Mouse (Mus musculus): ENCODE data around the gene Vangl1.
"Not testable (repeated sequence)": the region's sequence is repeated elsewhere in the genome, so short reads cannot be mapped to it uniquely, and the experiment has no call there.

The Vangl1 gene

DNA sequence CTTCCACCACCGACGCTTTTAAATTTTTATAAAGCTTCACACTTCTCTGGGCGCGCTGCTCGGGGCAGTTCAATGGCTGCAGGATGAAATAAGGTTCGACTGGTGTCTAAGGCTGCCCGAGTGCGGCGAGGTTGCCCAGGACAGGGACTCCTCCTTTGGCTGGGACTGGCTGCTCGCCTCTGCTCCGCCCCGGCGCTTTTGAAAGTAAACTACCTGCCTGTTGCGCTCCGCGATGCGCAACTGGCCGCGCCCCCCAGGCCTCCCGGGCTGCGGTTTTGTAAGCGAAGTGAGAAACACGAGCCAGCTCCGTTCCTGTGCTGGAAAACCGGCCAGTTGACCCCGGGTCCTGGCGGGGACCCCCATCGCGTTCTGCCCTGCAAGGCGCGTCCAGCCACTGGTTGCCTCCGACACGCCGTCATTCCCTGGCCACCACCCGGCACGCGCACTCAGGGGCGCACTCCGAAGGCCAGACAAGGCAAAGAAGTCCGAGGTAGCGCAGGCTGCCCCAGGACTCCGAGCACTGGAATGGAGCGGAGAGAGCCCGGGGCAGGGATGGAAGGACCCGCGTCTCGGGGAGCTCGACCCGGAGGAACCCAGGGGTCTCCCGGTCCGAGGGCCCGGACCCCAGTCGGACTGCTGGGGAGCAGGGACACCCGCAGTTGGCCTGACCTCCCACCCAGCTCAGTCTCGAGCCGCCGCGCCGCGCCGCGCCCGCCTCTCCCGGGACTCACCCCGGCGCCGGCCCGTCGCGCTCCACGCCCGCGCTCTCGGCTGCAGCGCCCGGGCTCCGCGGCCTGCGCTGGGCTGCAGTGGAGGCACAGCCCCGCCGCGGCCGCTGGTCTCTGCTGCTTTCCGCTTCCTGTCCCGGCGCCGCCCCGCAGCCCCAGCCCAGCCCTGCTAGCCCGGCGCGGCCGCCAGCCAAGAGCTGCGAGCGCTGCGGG lies at the start of gene Vangl1:
TSS of gene Vangl1 (minus strand) at position 913 of the 941 bp plus-strand sequence.
- DNase-seq (ENCODE audit: low spot score in 2 of 2) = no peak

GRCm38 (mm10) chr3:102253554-102253953 lies 49.1 kb upstream of the Vangl1 start:
- no peak for DNase-seq (ENCODE audit: low spot score in 2 of 2)

DNA sequence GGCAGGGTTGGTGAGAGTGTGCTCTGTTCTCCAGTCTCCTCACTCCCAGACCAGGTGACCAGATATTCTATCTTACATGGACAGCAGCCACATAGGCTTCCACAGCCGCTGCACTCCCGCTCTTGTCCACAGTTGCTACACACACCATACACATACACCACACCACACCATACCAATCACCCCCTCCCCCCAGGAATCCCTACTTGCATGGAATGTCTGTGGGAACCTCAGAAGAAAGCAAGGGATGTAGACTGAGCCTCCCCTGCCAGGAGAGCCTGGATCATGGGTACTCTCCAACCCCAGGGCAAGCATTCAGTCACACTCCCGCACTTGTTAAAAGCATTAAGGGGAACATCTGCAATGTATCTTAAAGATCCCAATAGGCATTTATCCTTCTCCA lies 48.4 kb upstream of the Vangl1 start:
- DNase-seq (ENCODE audit: low spot score in 2 of 2) = no peak

GRCm38 (mm10) chr3:102250873-102251272 lies 46.4 kb upstream of the Vangl1 start:
- no peak for DNase-seq (ENCODE audit: low spot score in 2 of 2)

GRCm38 (mm10) chr3:102249401-102249991 lies 45.0 kb upstream of the Vangl1 start:
- DNase-seq (ENCODE audit: low spot score in 2 of 2) = peak in 1 of 2 experiments; percentile 77

- no peak for DNase-seq (ENCODE audit: low spot score in 2 of 2)
These were observed 40.1 kb upstream of the Vangl1 start for GRCm38 (mm10) chr3:102244601-102245000.

DNA sequence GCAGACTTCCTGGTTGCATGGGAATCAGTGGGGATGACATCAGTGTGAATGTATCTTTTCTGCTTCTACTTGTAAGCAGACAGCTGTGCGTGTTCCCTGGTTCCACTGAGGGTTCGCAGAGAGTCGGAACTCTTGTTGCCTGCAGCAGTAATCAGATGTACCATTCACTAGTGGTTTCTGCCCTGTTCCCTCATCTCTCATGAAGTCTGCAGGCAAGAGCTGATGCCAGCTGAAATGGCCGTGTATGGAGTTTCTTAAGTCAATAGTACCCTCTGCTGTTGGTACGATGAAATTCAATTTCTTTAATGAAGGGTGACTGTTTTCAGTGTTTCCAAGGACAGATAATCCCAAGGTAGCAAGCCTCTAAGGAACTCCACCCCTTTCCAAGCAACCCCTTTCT lies 38.4 kb upstream of the Vangl1 start:
- DNase-seq (ENCODE audit: low spot score in 2 of 2) = peak in 1 of 2 experiments; percentile 51

GRCm38 (mm10) chr3:102231418-102232134 lies 27.1 kb upstream of the Vangl1 start:
- DNase-seq (ENCODE audit: low spot score in 2 of 2) = no peak

GRCm38 (mm10) chr3:102222756-102223155 lies 18.3 kb upstream of the Vangl1 start:
- DNase-seq (ENCODE audit: low spot score in 2 of 2) = no peak

DNA sequence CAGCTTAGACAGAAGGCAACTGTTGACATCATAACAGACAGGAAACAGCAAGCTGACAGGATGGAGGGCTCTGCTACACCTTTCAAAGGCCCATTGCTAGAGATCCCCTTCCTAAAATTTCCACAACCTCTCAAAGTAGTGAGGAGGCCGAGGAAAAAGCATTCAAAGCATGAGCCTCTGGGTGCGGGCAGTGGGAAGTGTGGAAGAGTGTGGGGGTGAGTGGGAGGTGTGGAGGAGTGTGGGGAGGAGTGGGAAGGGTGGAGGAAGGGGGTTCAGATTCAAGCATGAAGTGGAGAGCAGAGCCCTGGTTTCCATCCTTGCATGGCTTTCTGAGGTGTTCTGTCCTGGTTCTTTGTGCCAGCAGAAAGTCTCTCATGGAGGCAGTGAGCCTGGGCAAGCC lies 13.8 kb upstream of the Vangl1 start:
- no peak for DNase-seq (ENCODE audit: low spot score in 2 of 2)

GRCm38 (mm10) chr3:102214736-102215135 lies 10.2 kb upstream of the Vangl1 start:
- no peak for DNase-seq (ENCODE audit: low spot score in 2 of 2)

DNA sequence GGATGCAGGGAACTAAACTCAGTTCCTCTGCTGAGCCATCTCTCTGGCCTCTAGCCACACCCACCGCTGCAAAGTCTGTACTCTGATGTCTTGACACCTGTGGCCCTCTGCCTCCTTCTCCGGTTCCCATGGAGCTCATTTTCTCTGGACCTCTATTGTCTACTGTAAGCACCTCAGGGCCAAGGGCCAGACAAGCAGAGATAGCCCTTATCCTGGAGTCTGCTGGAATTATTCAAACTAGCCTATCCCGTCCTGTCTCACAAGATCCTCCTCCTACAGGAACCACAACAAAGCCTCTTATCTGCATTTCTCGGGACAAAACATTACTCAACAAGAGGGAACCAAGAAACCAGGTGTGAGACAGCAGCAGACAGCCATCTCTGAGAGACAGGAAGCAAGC lies 9.8 kb upstream of the Vangl1 start:
- no peak for DNase-seq (ENCODE audit: low spot score in 2 of 2)

- no peak for DNase-seq (ENCODE audit: low spot score in 2 of 2)
These were observed 8.4 kb upstream of the Vangl1 start for GRCm38 (mm10) chr3:102212896-102213295.

GRCm38 (mm10) chr3:102212336-102212735 lies 7.8 kb upstream of the Vangl1 start:
- no peak for DNase-seq (ENCODE audit: low spot score in 2 of 2)

DNA sequence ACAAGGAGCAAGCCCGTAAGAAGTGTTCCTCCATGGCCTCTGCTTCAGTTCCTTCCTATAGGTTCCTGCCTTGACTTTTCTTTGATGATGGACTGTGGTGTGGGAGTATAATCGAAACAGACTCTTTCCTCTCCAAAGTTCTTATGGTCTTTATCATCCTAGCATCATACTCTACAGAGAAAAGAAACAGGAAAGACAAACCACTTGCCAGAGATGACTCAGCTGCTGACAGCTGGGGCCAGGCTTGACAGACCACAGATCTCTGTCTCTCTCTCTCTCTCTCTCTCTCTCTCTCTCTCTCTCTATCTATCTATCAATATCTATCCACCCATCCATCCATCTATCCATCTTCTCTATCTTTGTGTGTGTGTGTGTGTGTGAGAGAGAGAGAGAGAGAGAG lies 6.8 kb upstream of the Vangl1 start:
- DNase-seq (ENCODE audit: low spot score in 2 of 2) = no peak

GRCm38 (mm10) chr3:102210775-102211174 lies 6.3 kb upstream of the Vangl1 start:
- DNase-seq (ENCODE audit: low spot score in 2 of 2) = no peak

DNA sequence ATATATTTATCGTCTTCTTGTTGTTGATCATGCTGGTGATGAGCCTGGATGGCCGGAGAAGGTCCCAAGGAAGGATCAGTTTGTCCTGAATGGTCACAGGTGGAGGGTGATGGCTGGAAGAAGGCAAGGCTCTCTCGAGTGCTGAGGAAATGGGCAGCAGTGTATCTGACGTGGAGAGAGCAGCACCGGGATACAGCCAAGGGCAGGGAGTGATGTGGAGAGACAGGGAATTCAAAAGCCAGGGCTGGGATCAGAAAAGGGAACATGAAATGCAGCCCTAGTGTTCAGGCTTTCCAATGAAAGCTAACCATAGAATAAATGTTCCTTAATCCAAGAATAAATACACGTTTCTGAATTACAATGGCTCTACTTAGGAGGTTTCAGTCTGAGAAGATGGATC lies 4.4 kb upstream of the Vangl1 start:
- no peak for DNase-seq (ENCODE audit: low spot score in 2 of 2)

DNA sequence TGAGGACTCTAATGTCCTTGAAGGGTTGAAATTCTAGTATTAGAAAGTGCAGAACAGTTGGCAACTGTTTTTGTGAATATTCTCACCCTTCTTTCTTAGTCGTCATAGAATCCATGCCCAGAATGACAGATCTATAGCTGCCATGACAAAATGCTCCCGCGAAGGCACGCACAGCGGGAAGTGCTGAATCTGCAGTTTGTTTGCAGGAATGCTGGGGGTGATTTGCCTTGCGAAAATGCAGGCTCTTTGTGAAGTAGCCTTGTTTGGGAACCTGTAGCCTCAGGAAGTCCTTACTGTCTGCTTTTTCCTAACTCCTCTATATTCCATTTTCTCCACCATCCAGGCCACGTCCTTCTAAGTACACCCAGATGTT lies 951 bp upstream of the Vangl1 start:
- DNase-seq (ENCODE audit: low spot score in 2 of 2) = no peak

DNA sequence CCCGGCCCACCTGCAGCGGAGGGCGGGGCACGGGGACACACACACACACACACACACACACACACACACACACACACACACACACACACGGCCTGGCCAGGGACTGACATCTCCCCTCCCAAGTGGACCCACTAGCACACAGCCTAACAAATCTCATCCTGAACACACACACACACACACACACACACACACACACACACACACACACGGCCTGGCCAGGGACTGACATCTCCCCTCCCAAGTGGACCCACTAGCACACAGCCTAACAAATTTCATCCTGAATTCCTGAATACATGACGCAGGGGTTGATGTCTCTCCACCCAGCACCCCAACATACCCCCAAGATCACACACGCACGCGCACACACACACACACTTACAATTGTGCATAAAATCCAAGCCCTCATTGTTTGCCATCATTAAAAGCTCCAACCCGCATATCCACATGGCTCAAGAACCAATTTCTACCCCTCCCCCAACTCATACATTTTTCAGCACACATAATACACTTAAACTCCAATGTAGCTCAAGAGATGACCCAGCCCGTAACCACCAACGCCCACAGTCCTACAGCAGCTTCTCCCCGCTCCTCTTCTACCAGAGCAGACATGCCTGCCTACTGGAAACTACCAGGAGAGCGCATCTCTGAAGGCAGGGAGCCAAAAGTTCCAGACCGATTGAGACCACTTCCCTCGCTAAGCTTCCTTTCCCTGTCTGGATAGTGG lies 403 bp upstream of the Vangl1 start:
- DNase-seq (ENCODE audit: low spot score in 2 of 2) = not testable (repeated sequence)

- no peak for DNase-seq (ENCODE audit: low spot score in 2 of 2)
These were observed 1.4 kb downstream of the Vangl1 start for GRCm38 (mm10) chr3:102203131-102203530.

GRCm38 (mm10) chr3:102199991-102200390 lies 4.5 kb downstream of the Vangl1 start:
- DNase-seq (ENCODE audit: low spot score in 2 of 2) = no peak

DNA sequence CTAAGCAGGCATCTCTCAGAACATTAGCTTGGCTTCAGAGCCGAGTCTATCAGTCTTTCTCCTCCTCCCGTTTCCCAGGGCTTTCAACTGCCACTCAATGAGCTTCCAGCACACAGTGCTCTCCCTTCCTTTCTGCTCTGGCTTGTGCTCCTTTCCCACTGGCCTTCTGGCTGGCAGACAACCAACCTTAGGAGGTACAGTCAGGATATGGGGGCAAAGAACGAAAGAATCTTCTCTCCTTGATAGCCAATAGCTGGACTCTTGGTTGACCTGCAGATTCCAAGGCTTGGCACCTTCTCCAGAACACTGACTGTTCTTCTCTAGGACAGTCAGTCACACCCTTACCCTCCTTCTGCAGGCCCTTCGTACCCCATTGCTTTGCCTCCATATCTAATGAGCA lies 5.3 kb downstream of the Vangl1 start:
- DNase-seq (ENCODE audit: low spot score in 2 of 2) = no peak
